Mouse (Mus musculus): ENCODE measurements at regions not wholly inside any gene's neighbourhood (a gene's known extent, or its start where the extent isn't known, plus 50 kb on each side); places are given as distances from the start of the nearest gene placed in this dataset.

GRCm38 (mm10) chr1:42468365-42468764 is 227.2 kb upstream of the Pou3f3 start:
- ATAC-seq (ENCODE audit: low TSS enrichment), result no peak

GRCm38 (mm10) chr1:42471846-42472494 is 223.6 kb upstream of the Pou3f3 start:
- no peak for ATAC-seq (ENCODE audit: low TSS enrichment)

- ATAC-seq (ENCODE audit: low TSS enrichment), result no peak
Observed at GRCm38 (mm10) chr1:42472495-42473230, 222.9 kb upstream of the Pou3f3 start.

GRCm38 (mm10) chr1:42474197-42474596 is 221.4 kb upstream of the Pou3f3 start:
- no peak for ATAC-seq (ENCODE audit: low TSS enrichment)

GRCm38 (mm10) chr1:42474831-42475230 is 220.7 kb upstream of the Pou3f3 start:
- no peak for ATAC-seq (ENCODE audit: low TSS enrichment)

GRCm38 (mm10) chr1:42475629-42476028 is 219.9 kb upstream of the Pou3f3 start:
- ATAC-seq (ENCODE audit: low TSS enrichment), result no peak

GRCm38 (mm10) chr1:42480348-42480920 is 215.1 kb upstream of the Pou3f3 start:
- ATAC-seq (ENCODE audit: low TSS enrichment), result peak; percentile 68

GRCm38 (mm10) chr1:42489563-42489962 is 206.0 kb upstream of the Pou3f3 start:
- ATAC-seq (ENCODE audit: low TSS enrichment), result no peak

GRCm38 (mm10) chr1:42490856-42491643 is 204.5 kb upstream of the Pou3f3 start:
- ATAC-seq (ENCODE audit: low TSS enrichment), result peak; percentile 55; the same call in 1 of the 2 replicates

- peak; percentile 64 for ATAC-seq (ENCODE audit: low TSS enrichment)
Observed at GRCm38 (mm10) chr1:42491644-42492277, 203.8 kb upstream of the Pou3f3 start.

GRCm38 (mm10) chr1:42496022-42496421 is 199.5 kb upstream of the Pou3f3 start:
- ATAC-seq (ENCODE audit: low TSS enrichment), result no peak

GRCm38 (mm10) chr1:42496433-42496832 is 199.1 kb upstream of the Pou3f3 start:
- no peak for ATAC-seq (ENCODE audit: low TSS enrichment)

GRCm38 (mm10) chr1:42498901-42499300 is 196.7 kb upstream of the Pou3f3 start:
- no peak for ATAC-seq (ENCODE audit: low TSS enrichment)

- ATAC-seq (ENCODE audit: low TSS enrichment), result no peak
Observed at GRCm38 (mm10) chr1:42504491-42504890, 191.1 kb upstream of the Pou3f3 start.

- ATAC-seq (ENCODE audit: low TSS enrichment), result no peak
Observed at GRCm38 (mm10) chr1:42505048-42505729, 190.4 kb upstream of the Pou3f3 start.

- ATAC-seq (ENCODE audit: low TSS enrichment), result no peak
Observed at GRCm38 (mm10) chr1:42514417-42514816, 181.2 kb upstream of the Pou3f3 start.

GRCm38 (mm10) chr1:42524401-42524800 is 171.2 kb upstream of the Pou3f3 start:
- no peak for ATAC-seq (ENCODE audit: low TSS enrichment)

- no peak for ATAC-seq (ENCODE audit: low TSS enrichment)
Observed at GRCm38 (mm10) chr1:42527746-42528476, 167.7 kb upstream of the Pou3f3 start.

- ATAC-seq (ENCODE audit: low TSS enrichment), result no peak
Observed at GRCm38 (mm10) chr1:42532908-42533307, 162.7 kb upstream of the Pou3f3 start.

- peak; percentile 53 for ATAC-seq (ENCODE audit: low TSS enrichment)
Observed at GRCm38 (mm10) chr1:42539066-42539539, 156.5 kb upstream of the Pou3f3 start.

Data from frontal cortex, adult (tissue).